Mouse (Mus musculus): ENCODE measurements around the gene Gm29276.
"Not testable (repeated sequence)": the region's sequence is repeated elsewhere in the genome, so short reads cannot be mapped to it uniquely, and the experiment has no call there.

The Gm29276 gene

DNA sequence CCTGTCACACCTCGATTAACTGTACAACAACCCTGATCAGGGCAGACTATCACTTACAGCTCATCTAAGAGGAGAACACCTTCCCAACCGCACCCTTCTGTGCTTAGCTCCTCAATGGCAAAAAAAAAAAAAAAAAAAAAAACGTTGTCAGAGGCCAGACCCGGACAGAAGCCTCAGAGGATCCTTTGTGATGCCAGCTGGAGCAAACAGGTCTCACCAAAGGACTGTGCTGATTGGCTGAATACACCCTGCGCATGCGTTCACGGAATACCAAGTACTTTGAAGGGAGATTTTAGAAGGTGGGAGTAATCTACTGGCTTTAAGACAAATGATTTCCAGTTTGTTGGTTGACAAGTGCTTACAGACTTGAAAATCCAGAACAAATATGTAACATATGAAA, at the start of gene Gm29276:
Gene Gm29276, minus strand, starts transcription at position 101 of the 400 bp plus-strand sequence.
- in situ Hi-C loops (cut with MboI; ENCODE audit: low sequenced_read_pairs): not testable (repeated sequence)
